Mouse (Mus musculus) liver (tissue): ENCODE data around the gene Mex3b.

Experiments used
- DNase-seq: peaks from one replicate; pipeline ENCODE4 v3.0.0-alpha.2; 2020; ENCODE audit warnings: mixed read lengths

Gene Mex3b

GRCm38 (mm10) chr7:82867271-82868121 is at the start of gene Mex3b:
Mex3b (plus strand) TSS chr7:82867333.
- peak; percentile 49 for DNase-seq

- no peak for DNase-seq
Measured at GRCm38 (mm10) chr7:82819541-82819940, 47.6 kb upstream of the Mex3b start.

GRCm38 (mm10) chr7:82820661-82821060 is 46.5 kb upstream of the Mex3b start:
- no peak for DNase-seq

GRCm38 (mm10) chr7:82821501-82821900 is 45.6 kb upstream of the Mex3b start:
- DNase-seq: no peak

DNA sequence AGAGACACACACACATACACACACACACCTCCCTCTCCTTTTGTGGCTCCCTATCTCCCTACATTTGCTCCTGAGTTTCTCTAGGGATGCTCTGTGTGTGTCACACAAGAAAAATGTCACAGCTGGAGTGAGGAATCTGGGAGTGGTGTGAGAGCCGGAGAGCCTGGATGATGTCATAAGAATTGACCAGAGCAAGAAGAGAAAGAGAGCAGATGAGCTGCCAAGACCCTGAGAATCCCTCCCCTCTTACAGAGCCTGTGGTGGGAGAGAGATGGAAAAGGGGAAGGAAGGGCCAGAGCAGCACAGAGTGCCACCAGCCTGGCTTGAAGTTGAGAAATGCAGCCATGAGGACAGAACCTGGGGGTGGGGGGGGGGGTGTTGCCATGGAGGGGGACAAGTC is 44.6 kb upstream of the Mex3b start:
- no peak for DNase-seq

DNA sequence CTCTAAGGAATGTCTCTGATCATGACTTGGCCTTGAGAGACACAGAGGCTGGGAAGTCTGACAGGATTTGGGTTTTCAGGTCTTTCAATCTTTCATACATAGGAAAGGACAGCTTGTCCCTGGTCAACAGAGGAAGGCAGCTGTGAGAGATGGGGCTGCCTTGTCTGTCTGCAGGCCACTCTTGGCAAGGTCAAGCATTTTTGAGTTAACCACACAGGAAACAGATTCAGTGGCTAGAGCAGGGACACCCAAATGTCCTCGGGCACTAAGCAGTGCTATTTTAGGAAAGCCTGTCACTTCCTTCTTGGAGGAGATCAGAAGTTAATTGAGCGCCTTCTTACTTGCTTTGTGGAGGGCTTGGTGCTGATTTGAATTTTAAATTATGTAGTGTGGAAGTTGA is 38.9 kb upstream of the Mex3b start:
- no peak for DNase-seq

DNA sequence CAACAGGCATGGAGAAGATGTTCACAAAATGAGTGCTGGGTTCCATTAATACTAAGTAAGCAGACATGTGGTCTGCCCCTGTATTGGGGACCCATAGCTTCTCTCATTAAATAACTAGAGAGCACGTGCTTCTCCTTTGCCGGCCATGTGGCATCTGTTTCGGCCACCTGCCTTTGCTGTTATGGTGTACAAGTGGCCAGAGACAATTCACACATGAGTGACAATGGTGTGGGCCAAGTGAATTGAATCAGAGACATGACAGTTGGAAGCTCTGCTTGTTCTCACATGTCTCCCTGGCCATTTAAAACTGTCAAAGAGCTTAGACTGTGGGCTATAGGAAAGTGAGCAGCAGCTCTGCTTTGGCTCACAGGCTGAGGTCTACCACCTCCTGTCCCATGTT is 37.6 kb upstream of the Mex3b start:
- no peak for DNase-seq

DNA sequence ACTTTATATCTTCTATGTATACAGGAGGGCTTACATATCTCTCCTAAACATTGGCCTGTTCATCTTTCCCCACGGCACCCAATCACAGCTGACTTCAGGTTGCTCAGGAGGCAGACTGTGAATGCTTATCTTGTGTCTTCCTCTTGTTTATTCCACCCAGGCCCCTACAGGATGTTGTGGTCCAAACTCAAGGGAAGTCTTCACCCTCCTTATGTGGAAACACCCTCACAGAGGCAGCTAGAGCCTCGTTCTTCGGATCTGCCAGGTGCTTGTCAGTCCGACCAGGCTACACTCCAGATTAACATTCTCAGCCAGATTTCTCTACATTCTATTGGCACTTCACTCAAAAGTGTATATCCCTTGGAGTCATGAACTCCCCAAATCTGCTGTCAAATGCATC is 32.7 kb upstream of the Mex3b start:
- no peak for DNase-seq

- no peak for DNase-seq
Measured at GRCm38 (mm10) chr7:82838414-82838813, 28.7 kb upstream of the Mex3b start.

- no peak for DNase-seq
Measured at GRCm38 (mm10) chr7:82838965-82839675, 28.0 kb upstream of the Mex3b start.

DNA sequence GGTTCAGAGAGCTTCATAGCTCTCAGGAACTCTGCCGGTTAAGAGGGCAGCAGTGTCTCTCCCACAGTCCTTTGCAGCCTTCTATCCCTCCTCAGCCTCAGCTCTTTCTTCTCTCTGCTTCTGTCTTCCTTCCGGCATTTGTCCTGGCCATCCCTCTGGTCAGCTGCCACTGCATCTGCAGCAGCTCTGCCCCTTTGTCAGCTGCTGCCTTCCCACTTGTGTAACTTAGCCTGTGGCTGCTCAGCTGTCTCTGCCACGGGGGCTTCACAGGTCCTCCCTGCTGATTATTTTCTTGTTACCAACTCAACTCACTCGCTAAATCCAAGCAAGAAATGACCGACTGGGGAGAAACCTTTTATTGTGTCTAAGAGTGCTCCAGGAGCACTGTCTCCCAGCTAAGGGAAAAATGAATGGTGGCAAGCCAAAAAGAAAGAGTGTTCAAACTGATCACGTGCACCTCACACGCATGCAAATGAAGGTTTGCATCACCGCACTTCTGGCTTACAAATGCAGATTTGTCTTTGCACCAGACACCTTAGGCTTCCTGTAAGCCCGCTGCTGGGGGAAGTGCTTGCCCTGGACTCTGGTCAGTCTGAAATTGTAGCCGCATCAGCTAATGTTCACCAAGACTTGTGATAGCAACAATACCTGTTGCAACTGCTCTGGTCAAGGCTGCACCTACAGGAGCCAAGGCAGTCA is 24.8 kb upstream of the Mex3b start:
- DNase-seq: no peak

GRCm38 (mm10) chr7:82850756-82851155 is 16.4 kb upstream of the Mex3b start:
- DNase-seq: no peak

DNA sequence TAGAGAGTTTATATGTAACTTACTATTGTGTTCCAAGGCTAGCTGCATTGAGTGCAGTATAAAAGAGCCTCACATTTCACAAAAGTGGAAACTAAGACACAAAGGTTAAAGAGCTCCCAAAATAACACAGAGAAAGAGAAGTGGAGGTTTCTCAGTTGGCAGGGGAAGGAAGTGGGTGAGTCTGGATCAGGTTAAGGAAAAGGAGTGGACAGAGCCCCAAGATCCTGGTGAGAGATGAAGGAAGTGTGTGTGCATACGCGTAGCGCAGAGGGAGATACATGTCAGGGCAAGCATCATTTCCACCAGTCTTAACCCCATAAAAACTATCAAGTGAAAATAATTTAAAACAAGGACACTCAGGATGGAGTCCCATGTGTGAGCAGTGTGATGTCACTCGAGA is 15.5 kb upstream of the Mex3b start:
- DNase-seq: no peak

DNA sequence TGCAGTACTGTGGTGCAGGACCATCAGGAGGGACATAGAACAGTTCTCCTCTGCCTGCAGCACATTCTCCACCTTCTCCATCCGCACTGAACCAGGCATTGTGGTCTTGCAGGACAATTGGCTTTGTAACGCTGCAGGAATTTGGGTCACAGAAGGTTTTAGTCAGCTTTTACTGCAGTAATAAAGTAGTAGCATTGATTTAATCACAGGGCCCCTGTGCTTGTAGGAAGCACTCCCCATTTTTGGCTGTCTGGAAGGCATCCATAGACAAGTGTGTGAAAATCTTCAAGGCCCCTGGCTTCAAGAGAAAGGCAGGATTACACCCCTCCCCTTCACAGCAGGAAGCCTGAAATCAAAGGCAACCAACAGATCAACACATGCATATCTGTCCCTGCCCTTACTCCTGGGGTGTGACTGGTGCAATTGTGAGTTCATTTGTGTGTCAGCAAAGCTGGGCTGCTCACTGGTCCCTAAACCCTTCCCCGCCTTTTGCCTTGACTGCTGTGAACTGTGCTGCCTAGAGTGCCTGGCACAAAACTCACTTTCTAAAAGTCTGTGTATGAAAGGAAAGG is 12.9 kb upstream of the Mex3b start:
- DNase-seq: no peak

- no peak for DNase-seq
Measured at GRCm38 (mm10) chr7:82858611-82859010, 8.5 kb upstream of the Mex3b start.

GRCm38 (mm10) chr7:82860626-82861025 is 6.5 kb upstream of the Mex3b start:
- DNase-seq: no peak

DNA sequence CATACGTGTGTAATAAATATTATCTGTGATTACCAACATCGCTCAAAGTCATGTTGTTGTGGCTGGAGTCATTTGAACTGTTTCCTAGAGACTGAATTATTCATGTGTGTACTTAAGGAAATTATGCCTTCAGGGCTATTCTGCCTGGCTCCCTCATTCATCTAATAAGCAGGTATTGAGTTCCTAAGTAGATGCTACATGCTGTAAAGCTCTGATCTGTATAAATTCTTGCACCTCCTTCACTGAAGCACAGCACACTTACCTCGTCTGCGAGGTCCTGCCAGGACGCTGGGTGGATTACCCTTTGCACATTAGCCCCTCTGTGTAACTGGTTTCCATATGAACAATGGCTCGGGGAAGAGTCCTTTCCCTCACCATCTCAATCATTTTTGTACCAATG is 3.8 kb upstream of the Mex3b start:
- DNase-seq: no peak

DNA sequence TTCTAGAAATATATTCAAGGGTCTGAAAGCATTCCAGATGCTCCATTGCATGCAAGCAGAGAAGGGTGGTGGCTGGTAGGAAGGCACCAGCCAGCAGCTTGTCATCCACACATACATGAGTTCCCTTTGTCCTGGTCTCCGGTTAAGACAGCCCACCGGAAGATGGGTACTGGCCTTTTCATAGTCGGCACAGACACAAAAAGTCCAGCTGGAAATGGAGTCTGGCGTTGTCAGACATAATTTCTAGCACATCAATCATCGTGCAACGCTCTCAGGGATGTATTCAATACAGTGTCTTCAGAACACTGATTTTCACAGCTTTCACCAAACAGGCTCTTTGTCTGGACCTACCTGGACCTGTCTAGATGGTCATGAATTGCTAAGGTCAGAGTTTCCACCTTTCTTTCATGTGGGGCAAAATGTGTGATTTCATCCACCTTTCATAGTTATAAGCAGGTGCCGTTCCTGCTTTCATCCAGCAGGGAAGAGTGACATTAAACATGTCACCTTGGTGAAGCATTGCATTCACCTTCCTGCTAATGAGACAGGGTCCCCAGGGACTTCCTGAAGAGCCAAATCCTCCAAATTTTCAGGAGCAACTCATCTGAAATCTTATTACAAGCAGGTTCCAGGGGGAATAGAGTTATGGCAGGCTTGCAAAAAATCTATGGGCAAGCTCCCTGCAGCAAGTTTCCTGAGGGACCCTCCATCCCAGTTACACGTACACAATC is 2.7 kb upstream of the Mex3b start:
- DNase-seq: no peak

DNA sequence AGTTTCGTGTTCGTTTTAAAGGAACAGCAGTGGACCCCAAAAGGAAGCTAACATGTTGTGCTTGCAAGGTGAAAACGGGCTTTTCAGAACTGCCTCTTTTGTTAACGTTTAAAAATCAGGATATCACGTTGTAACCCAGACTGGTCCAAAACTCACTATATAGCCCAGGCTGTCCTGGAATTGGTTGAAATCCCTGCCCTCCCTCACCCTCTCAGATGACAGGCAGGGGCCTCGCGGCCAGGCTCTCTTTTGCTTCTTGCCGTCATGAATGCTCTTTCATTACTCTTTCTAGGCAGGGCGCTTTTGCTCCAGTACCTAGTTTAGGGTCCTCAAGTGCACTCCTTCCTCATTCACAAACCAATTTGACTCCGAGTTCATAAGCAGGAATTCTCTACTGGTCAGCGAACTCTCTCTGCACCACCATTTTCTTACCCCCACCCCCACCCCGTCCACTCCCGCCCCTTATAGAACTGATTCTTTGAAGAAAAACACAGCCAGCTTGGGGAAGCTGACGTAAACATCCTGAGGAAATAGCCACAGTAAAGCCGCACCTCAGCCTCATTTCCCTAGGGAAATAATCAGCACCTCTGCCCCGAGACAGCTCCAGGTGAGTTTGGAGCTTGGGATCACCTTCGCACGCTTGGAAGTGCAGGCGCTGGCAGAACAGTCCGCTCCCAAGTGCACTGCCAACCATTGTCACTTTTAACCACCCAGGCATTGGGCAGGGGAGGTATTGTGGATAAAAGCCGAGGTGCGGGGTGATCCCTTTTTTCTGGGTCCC is 2.0 kb upstream of the Mex3b start:
- DNase-seq: no peak

- peak; percentile 94 for DNase-seq
Measured at GRCm38 (mm10) chr7:82865834-82866485, 1.2 kb upstream of the Mex3b start.
